Mouse (Mus musculus): ENCODE measurements around the gene Ccdc34.
"Not testable (repeated sequence)": the region's sequence is repeated elsewhere in the genome, so short reads cannot be mapped to it uniquely, and the experiment has no call there.

Gene Ccdc34

GRCm38 (mm10) chr2:110074646-110075452 lies 57.2 kb downstream of the Ccdc34 start:
- in situ Hi-C loops (cut with MboI, MseI) = no loop called here

DNA sequence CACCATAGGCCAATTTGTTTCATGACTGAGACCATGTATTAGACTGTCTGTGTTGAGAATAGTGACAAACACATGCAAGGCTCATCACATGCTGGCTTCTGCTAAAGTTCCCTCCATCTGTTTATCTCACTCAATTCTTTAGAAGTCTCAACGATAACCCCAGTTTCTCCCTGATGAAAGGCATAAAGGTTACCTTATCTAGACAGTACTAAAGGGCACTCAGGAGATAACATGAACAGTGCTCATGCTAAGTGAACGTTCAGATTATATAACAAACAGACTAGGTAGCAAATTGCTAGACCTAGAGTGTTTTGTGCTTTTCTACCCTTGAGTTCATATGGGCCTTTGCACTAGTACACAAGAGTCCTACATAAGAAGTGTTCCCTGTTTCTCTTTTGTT lies 59.6 kb downstream of the Ccdc34 start:
- in situ Hi-C loops (cut with MboI, MseI) = no loop called here

DNA sequence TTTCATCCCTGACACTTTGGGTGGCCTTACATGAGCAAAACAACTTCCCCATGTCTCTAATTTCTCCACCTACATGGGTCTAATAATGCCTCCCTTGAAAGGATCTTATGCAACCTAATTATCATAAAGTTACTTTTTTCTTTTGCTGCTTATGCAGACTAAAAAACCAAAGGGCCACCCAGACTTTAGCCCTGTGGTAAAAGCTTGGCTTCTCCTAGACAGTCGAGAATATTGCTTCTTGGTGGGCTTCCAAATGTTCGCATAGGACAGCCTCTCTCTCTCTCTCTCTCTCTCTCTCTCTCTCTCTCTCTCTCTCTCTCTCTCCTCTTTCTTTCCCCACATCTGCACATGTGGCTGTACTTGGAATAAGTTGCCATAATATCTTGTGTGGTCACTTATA lies 60.0 kb downstream of the Ccdc34 start:
- in situ Hi-C loops (cut with MboI, MseI) = no loop called here

GRCm38 (mm10) chr2:110080532-110080931 lies 62.9 kb downstream of the Ccdc34 start:
- in situ Hi-C loops (cut with MboI, MseI) = no loop called here

DNA sequence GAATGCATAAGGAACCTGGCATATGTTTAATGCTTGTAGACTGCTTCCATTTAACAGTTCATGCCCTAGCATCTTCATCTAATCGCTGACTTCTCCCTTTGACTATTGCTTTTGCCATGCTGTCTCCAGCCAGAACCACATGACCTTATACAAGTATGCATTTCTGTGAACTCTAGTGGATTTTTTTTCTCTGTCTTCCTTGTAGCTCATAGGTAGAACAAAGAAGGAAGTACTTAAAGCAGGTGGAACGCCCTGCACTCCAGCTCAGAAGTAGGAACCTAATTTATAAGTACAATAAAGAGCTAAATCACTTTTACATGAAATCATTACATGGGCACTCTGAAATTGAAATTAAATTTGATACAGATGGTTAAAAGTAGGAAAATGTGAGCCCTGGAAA lies 65.4 kb downstream of the Ccdc34 start:
- in situ Hi-C loops (cut with MboI, MseI) = no loop called here

GRCm38 (mm10) chr2:110085701-110086143 lies 68.1 kb downstream of the Ccdc34 start:
- in situ Hi-C loops (cut with MboI, MseI) = no loop called here

- in situ Hi-C loops (cut with MboI, MseI) = no loop called here
These were observed 96.5 kb downstream of the Ccdc34 start for GRCm38 (mm10) chr2:110114133-110114532.

- in situ Hi-C loops (cut with MboI, MseI) = no loop called here
These were observed 111.8 kb downstream of the Ccdc34 start for GRCm38 (mm10) chr2:110129396-110129795.

DNA sequence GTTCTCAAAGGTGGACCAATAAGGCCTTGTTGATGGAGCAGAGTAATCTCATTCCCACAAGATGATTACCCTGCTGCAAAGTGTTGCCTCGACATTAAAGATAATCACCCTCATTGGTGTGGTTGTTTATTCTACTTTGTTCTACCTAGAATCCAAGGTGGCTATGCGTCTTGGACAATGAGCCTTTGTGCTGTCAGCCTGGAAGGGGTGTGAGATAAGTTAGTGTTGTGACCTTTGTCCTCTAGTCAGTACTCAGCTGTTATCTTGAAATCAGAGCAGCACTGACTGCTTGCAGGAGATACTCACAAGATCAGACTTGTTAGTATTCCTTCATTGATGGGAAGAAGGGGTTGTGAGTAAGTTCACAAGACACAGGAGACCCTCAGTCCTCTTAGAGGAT lies 114.0 kb downstream of the Ccdc34 start:
- in situ Hi-C loops (cut with MboI, MseI) = no loop called here

GRCm38 (mm10) chr2:110133356-110134115 lies 115.9 kb downstream of the Ccdc34 start:
- in situ Hi-C loops (cut with MboI, MseI) = no loop called here

GRCm38 (mm10) chr2:110134765-110135594 lies 117.4 kb downstream of the Ccdc34 start:
- in situ Hi-C loops (cut with MboI, MseI) = no loop called here

- in situ Hi-C loops (cut with MboI, MseI) = no loop called here
These were observed 119.7 kb downstream of the Ccdc34 start for GRCm38 (mm10) chr2:110137291-110137690.

DNA sequence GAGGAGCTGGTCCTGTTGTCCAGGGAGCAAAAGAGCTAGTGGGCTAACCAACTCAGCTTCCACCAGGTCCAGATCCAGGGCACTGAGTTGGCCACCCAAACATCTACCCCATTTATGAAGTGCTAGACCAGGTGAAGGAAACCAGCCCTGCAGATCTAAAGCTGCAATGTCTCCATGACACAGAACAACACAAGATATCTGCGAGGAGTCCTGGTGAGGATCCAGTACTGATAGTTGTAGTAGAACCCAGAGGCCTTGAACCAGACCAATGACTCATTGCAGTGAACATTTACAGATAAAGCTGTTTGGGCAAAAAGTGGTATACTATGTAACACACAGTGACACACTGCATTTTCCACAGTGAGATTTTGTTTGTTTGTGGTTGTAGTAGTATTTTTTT lies 120.5 kb downstream of the Ccdc34 start:
- in situ Hi-C loops (cut with MboI, MseI) = no loop called here

DNA sequence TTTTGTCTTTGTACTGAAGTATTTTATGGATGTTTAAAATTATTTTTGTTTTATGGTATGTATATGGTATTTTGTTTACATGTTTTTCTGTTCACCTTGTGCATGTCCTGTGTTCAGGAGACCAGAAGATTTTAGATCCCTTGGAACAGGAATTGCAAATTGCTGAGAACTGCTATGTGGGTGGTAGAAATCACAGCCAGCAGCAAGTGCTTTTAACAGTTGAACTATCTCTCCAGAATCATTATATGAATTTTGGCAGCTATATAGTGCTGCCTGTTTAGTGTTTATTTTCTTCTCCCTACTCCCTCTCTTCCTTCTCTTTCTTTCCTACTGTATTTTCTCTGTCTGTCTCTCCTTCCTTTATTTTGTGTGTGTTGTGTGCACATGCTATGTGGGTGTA lies 130.4 kb downstream of the Ccdc34 start:
- in situ Hi-C loops (cut with MboI, MseI) = not testable (repeated sequence)

DNA sequence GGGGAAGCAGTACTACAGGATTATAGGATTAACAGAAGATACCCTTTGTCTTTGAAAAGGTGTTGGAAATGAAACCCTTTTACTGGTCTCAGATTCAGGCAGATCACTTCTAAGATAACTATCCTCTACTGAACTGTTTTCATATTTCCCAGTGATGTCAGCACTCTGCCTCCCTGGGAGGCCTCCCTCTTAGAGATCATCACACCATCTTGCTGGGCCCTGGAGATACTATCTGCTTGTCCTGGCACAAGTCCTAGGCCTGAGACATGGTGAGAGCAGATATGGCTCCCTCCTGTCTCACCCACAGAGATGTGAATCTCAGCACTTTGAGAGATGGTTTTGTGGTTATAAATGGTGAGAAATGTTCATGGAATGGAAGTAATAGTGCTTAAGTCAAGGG lies 131.6 kb downstream of the Ccdc34 start:
- in situ Hi-C loops (cut with MboI, MseI) = no loop called here

- in situ Hi-C loops (cut with MboI, MseI) = no loop called here
These were observed 138.7 kb downstream of the Ccdc34 start for GRCm38 (mm10) chr2:110156321-110156720.

- in situ Hi-C loops (cut with MboI, MseI) = no loop called here
These were observed 147.4 kb downstream of the Ccdc34 start for GRCm38 (mm10) chr2:110165003-110165402.

DNA sequence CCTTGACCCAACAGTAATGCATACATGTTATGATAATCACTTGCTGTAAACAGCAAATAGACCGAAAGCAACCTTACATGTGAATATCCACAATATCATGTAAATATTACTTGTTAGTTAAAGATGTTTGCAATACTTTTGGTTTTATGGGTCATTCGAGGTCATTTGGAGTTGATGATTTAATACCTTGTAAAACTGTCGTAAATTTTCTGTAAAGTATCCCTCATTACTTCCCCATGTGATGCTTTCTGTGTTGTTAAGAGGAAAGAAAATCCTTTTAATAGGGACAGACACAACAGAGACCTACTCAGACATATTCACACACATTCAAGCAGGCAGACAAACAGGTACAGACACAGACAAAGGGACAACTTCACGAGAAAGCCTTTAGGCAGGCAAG lies 150.1 kb downstream of the Ccdc34 start:
- in situ Hi-C loops (cut with MboI, MseI) = no loop called here

GRCm38 (mm10) chr2:110168361-110168760 lies 150.7 kb downstream of the Ccdc34 start:
- in situ Hi-C loops (cut with MboI, MseI) = no loop called here

- in situ Hi-C loops (cut with MboI, MseI) = no loop called here
These were observed 154.8 kb downstream of the Ccdc34 start for GRCm38 (mm10) chr2:110172456-110172855.

GRCm38 (mm10) chr2:110173818-110174247 lies 156.2 kb downstream of the Ccdc34 start:
- in situ Hi-C loops (cut with MboI, MseI) = no loop called here
